Mouse (Mus musculus) layer of hippocampus, adult 9-11 months (tissue): ENCODE measurements around the gene Mab21l3.
A peak's percentile ranks its signal among the peaks of the same experiment; 100 is the strongest.
"Not testable (repeated sequence)": the region's sequence is repeated elsewhere in the genome, so short reads cannot be mapped to it uniquely, and the experiment has no call there.

Experiments
- DNase-seq: peaks from one replicate; pipeline ENCODE4 v3.0.0; 2022

Mab21l3 gene

GRCm38 (mm10) chr3:101839327-101839726 is 9.4 kb downstream of the Mab21l3 start:
- DNase-seq = no peak

- DNase-seq = no peak
Measured at GRCm38 (mm10) chr3:101836971-101837370, 11.8 kb downstream of the Mab21l3 start.

GRCm38 (mm10) chr3:101836532-101836931 is 12.2 kb downstream of the Mab21l3 start:
- no peak for DNase-seq

- DNase-seq = peak; percentile 35
Measured at GRCm38 (mm10) chr3:101836045-101836444, 12.7 kb downstream of the Mab21l3 start.

- no peak for DNase-seq
Measured at GRCm38 (mm10) chr3:101831189-101831858, 17.4 kb downstream of the Mab21l3 start.

GRCm38 (mm10) chr3:101829881-101830616 is 18.7 kb downstream of the Mab21l3 start:
- DNase-seq = no peak

GRCm38 (mm10) chr3:101828595-101828994 is 20.2 kb downstream of the Mab21l3 start:
- no peak for DNase-seq

GRCm38 (mm10) chr3:101827220-101827715 is 21.5 kb downstream of the Mab21l3 start:
- DNase-seq = no peak

- DNase-seq = no peak
Measured at GRCm38 (mm10) chr3:101824338-101824737, 24.4 kb downstream of the Mab21l3 start.

- DNase-seq = no peak
Measured at GRCm38 (mm10) chr3:101822052-101822451, 26.7 kb downstream of the Mab21l3 start.

GRCm38 (mm10) chr3:101820708-101821107 is 28.1 kb downstream of the Mab21l3 start:
- not testable (repeated sequence) for DNase-seq

GRCm38 (mm10) chr3:101816006-101816405 is 32.8 kb downstream of the Mab21l3 start:
- no peak for DNase-seq

GRCm38 (mm10) chr3:101814790-101815189 is 34.0 kb downstream of the Mab21l3 start:
- no peak for DNase-seq

- peak; percentile 70 for DNase-seq
Measured at GRCm38 (mm10) chr3:101812341-101812962, 36.3 kb downstream of the Mab21l3 start.

- DNase-seq = no peak
Measured at GRCm38 (mm10) chr3:101811931-101812330, 36.8 kb downstream of the Mab21l3 start.

- no peak for DNase-seq
Measured at GRCm38 (mm10) chr3:101807646-101808045, 41.1 kb downstream of the Mab21l3 start.

- no peak for DNase-seq
Measured at GRCm38 (mm10) chr3:101806941-101807340, 41.8 kb downstream of the Mab21l3 start.

GRCm38 (mm10) chr3:101806149-101806548 is 42.6 kb downstream of the Mab21l3 start:
- DNase-seq = peak; percentile 88

GRCm38 (mm10) chr3:101805562-101806004 is 43.2 kb downstream of the Mab21l3 start:
- no peak for DNase-seq

GRCm38 (mm10) chr3:101804971-101805561 is 43.7 kb downstream of the Mab21l3 start:
- no peak for DNase-seq

- no peak for DNase-seq
Measured at GRCm38 (mm10) chr3:101804331-101804730, 44.4 kb downstream of the Mab21l3 start.

- no peak for DNase-seq
Measured at GRCm38 (mm10) chr3:101803764-101804163, 45.0 kb downstream of the Mab21l3 start.

- no peak for DNase-seq
Measured at GRCm38 (mm10) chr3:101802746-101803145, 46.0 kb downstream of the Mab21l3 start.
